Mouse (Mus musculus) thymus, adult 2 months (tissue): Measurements from ENCODE around the gene Arpc3. TPM values are rescaled to one million over a fixed set of nuclear protein-coding genes. Genes with fewer than 3 reads are reported as not detected.
A peak's percentile ranks its signal among the peaks of the same experiment; 100 is the strongest.

Experiments
- DNase-seq: peaks from one replicate; pipeline ENCODE4 v3.0.0; 2021
- H3K27ac ChIP-seq: fragments of 200-500 bp; 2 replicates; pipeline ENCODE4 v1.5.1; 2012; ENCODE audit warnings: low read length, control low read depth; ENCODE audit not compliant: control insufficient read depth, insufficient read depth
- H3K27me3 ChIP-seq: fragments of 200-500 bp; 2 replicates; pipeline ENCODE4 v1.6.1; 2012; ENCODE audit warnings: mild to moderate bottlenecking, low read length, moderate library complexity, mixed read lengths; ENCODE audit not compliant: control insufficient read depth, insufficient read depth
- H3K36me3 ChIP-seq: fragments of 200-500 bp; 2 replicates; pipeline ENCODE4 v1.6.1; 2012; ENCODE audit warnings: mild to moderate bottlenecking, low read length, moderate library complexity; ENCODE audit not compliant: control insufficient read depth, insufficient read depth
- H3K4me1 ChIP-seq: fragments of 200-500 bp; replicated peaks from 2 replicates; pipeline ENCODE4 v1.6.1; 2012; ENCODE audit warnings: low read length; ENCODE audit not compliant: control insufficient read depth, insufficient read depth
- H3K4me3 ChIP-seq: fragments of 200-500 bp; 2 replicates; pipeline ENCODE4 v1.5.1; 2012; ENCODE audit warnings: mild to moderate bottlenecking, low read length, control low read depth, moderate library complexity; ENCODE audit not compliant: control insufficient read depth, insufficient read depth
- CTCF ChIP-seq: fragments of 200-500 bp; IDR thresholded peaks from 2 replicates; pipeline ENCODE4 v1.5.1; 2012; ENCODE audit warnings: mild to moderate bottlenecking, control low read depth, low read length, moderate library complexity, borderline replicate concordance; ENCODE audit not compliant: control insufficient read depth, poor library complexity, insufficient read depth; ENCODE audit errors: extremely low read depth
- POLR2A ChIP-seq: fragments of 200-500 bp; IDR thresholded peaks from 2 replicates; pipeline ENCODE4 v1.6.1; 2012; ENCODE audit warnings: mild to moderate bottlenecking, low read length, control low read depth, moderate library complexity; ENCODE audit not compliant: control insufficient read depth, poor library complexity, insufficient read depth; ENCODE audit errors: extremely low read depth
- WGBS: fragments of 180-500 bp; shearing (Covaris S2); methylation state at CpG from one replicate; pipeline ENCODE4 v1.1.7; 2018; 5-methylcytosine and 5-hydroxymethylcytosine counted together
- polyA plus RNA-seq: library from polyadenylated mRNA; depleted of rRNA; stranded (reverse); fragments of >200 nt; gene quantifications from 2 replicates; pipeline ENCODE4 v1.2.3, GENCODE M21; 2012

Gene Arpc3
- polyA plus RNA-seq, 1 experiment, result 224 TPM

DNA sequence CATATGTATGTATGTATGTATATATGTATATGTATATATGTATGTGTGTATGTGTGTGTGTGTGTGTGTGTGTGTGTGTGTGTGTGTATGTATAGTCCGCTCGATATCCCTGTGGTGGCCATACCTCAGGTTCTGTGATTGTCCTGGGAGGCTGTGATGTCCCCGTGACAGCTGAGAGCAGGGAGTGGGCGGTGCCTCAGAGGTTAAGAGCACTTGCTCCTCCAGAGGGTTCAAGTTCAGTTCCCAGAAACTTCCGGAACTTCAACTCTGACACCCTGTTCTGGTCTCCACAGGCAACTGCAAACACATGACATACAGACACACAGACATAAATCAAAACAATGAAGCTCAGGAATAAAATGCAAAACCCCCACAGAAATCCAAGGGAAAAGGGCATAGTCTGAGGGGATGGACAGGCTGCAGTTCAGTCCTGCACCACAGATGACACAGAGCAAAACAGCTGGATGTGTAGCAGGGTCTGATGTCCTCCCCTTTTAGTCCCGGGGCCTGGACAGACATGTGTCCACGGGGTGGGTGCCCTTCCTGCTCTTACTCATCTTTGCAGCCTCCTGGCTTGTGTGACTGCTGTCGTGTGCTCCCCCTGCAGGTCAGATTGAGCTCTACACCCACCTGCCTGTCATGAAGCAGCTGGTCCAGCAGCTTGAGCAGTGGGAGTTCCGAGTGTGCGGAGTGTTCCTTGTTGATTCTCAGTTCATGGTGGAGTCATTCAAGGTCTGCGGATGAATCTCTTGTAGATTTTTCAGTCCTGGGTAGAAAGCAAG, 12.1 kb upstream of the Arpc3 start:
- H3K27me3 ChIP-seq, result no peaks in the 10 kb centered on the region
- no peaks in the 10 kb centered on the region for H3K4me1 ChIP-seq
- 59% methylated on average over 11 of the region's 11 CpGs for WGBS
- no peak overlapping the region for H3K27ac ChIP-seq
- no peak overlapping the region for H3K4me3 ChIP-seq
- TF ChIP-seq CTCF (peak; percentile 87), POLR2A (no peak)
- DNase-seq, result peak; percentile 70
- peaks cover 27% of the 10 kb centered on the region for H3K36me3 ChIP-seq

DNA sequence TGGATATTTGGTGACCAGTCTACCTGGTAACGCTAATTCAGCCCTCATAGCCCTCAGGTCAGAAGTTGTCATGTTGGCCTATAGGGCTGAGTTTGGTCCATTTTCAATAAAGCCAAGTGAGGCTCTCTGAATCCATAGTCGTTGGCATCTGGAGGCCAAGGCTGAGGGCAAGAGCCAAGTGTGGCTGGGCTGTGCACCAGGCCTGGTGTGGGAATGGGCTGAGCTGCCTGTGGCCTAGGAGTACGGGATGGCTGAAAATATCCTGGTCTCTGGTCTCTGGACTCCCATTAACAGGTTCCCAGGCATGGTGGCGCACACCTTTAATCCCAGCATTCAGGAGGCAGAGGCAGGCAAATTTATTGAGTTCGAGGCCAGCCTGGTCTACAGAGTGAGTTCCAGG, 1.7 kb upstream of the Arpc3 start:
- TF ChIP-seq POLR2A, result no peak
- TF ChIP-seq CTCF, result no peak
- Histone ChIP-seq H3K36me3 (no peaks in the 10 kb centered on the region), H3K4me3 (no peak overlapping the region), H3K4me1 (peaks cover 9% of the 10 kb centered on the region), H3K27ac (no peak overlapping the region), H3K27me3 (no peaks in the 10 kb centered on the region)
- no peak for DNase-seq
- 93% methylated on average over 5 of the region's 5 CpGs for WGBS

DNA sequence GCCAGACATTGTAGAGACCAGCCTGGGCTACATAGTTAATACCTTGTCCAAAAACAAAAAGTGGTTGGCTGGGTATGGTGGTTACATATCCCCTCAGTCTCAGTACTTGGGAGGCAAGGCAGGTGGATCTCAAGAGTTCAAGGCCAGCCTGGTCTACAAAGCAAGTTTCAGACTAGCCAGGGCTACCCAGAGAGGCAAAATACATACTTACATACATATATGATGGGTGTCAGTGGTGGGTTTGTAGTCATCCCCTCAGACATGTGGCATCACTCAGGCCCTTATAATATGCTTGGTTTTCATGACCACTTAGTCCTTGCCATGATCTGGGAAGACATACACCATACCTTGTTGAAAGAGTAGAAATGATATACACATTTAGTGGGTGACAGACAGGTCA, 1.0 kb upstream of the Arpc3 start:
- Histone ChIP-seq H3K4me3 (no peak overlapping the region), H3K27me3 (no peaks in the 10 kb centered on the region), H3K4me1 (peaks cover 12% of the 10 kb centered on the region), H3K27ac (no peak overlapping the region), H3K36me3 (no peaks in the 10 kb centered on the region)
- TF ChIP-seq POLR2A (no peak), CTCF (no peak)
- DNase-seq, result no peak

DNA sequence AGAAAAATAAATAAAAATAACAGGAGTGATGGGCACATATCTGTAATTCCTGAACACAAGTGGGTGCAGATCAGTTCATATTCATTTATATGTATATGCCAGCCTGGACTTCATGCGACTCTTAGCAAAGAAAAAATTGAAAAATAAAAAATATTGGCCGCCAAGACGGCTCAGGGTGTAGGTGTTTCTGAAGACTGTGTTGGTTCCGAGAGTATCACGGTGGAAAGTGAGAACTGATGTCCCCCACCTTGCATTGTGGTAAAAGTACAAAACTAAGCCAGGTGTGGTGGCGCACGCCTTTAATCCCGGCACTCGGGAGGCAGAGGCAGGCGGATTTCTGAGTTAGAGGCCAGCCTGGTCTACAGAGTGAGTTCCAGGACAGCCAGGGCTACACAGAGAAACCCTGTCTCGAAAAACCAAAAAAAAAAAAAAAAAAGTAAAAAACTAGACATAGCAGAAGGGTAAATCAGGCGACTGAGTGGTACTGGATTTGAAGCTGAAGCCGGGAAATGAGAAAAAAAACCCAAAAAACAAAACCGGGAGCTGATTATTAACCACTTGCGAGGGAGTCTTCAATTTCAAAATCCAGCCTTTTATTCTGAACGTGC, 396 bp upstream of the Arpc3 start:
- no peak overlapping the region for H3K27ac ChIP-seq
- no peak overlapping the region for H3K4me3 ChIP-seq
- H3K36me3 ChIP-seq, result no peaks in the 10 kb centered on the region
- DNase-seq, result no peak
- no peak for TF ChIP-seq CTCF
- TF ChIP-seq POLR2A, result no peak
- WGBS, result 46% methylated on average over 16 of the region's 16 CpGs
- no peaks in the 10 kb centered on the region for H3K27me3 ChIP-seq
- peaks cover 12% of the 10 kb centered on the region for H3K4me1 ChIP-seq

DNA sequence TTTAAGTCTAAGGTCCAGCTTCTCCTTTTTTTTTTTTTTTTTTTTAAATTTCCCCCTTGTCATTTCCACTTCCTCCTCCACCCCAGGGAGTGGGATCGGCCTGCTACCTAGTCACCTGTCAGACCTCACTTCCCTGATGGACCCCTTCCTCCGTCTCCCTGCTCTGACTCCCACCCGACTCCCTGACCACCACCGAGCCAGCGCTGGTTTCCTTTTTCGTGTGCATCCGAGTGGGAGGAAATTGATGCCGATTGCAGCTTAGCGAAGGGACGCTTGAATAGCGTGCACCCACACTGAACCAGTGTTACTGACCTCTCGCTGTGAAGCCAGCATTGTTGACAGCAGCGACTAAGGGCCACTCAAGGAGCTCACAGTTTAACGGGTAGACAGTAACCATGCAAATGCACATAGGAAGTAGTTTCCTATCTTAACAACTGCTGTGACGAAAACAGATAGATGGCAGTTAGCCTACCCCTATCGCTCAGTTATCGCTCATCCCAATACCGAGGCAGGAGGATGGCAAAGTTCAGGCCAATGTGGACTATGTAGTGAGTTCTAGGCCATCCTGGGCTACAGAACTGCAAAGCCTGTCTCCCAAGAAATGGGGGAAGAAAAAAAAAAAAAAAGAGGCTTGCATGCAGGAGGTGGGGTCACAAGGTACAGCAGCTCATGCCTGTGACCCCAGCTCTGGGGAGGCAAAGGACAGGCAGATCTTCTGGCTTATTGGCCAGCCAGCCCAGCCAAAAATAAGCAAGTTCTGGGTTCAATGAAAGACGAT, 738 bp downstream of the Arpc3 start:
- no peaks in the 10 kb centered on the region for H3K27me3 ChIP-seq
- peak overlapping the region; percentile 28 for H3K27ac ChIP-seq
- peak overlapping the region; percentile 91 for H3K4me3 ChIP-seq
- peaks cover 22% of the 10 kb centered on the region for H3K4me1 ChIP-seq
- 3% methylated on average over 19 of the region's 19 CpGs for WGBS
- peak; percentile 35 for DNase-seq
- H3K36me3 ChIP-seq, result no peaks in the 10 kb centered on the region
- no peak for TF ChIP-seq POLR2A
- no peak for TF ChIP-seq CTCF

DNA sequence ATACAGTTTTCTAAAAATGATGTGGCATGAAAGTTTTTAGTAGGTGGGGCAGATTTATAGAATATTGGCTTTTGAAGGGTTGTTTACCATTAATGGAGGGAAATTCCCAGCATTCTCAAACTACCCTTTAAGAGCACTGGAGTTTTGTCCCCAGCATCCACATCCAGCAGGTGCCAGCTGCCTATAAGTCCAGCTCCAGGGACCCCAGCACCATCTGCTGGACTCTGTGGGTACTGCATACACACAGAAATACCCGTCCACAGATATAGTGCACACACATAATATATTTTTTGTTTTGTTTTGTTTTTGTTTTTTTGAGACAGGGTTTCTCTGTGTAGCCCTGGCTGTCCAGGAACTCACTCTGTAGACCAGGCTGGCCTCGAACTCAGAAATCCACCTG, 2.2 kb downstream of the Arpc3 start:
- Histone ChIP-seq H3K27ac (no peak overlapping the region), H3K27me3 (no peaks in the 10 kb centered on the region), H3K4me3 (no peak overlapping the region), H3K36me3 (peaks cover 7% of the 10 kb centered on the region), H3K4me1 (peaks cover 30% of the 10 kb centered on the region)
- peak; percentile 83 for DNase-seq
- WGBS, result 63% methylated on average over 2 of the region's 2 CpGs
- no peak for TF ChIP-seq POLR2A
- peak; percentile 67; the same call in 1 of the 2 replicates for TF ChIP-seq CTCF
